Mouse (Mus musculus): ENCODE results near the gene Nfkbil1.

The Nfkbil1 gene

GRCm38 (mm10) chr17:35235614-35236389 lies at the start of gene Nfkbil1:
Gene Nfkbil1, minus strand, starts transcription at chr17:35235792.
- peak; percentile 93 for DNase-seq (ENCODE audit: low read depth, low spot score)

- DNase-seq (ENCODE audit: low read depth, low spot score), result no peak
Measured at GRCm38 (mm10) chr17:35280276-35280675, 44.7 kb upstream of the Nfkbil1 start.

- no peak for DNase-seq (ENCODE audit: low read depth, low spot score)
Measured at GRCm38 (mm10) chr17:35278957-35279688, 43.5 kb upstream of the Nfkbil1 start.

GRCm38 (mm10) chr17:35278049-35278448 lies 42.5 kb upstream of the Nfkbil1 start:
- no peak for DNase-seq (ENCODE audit: low read depth, low spot score)

- no peak for DNase-seq (ENCODE audit: low read depth, low spot score)
Measured at GRCm38 (mm10) chr17:35276304-35276864, 40.8 kb upstream of the Nfkbil1 start.

GRCm38 (mm10) chr17:35274770-35275169 lies 39.2 kb upstream of the Nfkbil1 start:
- DNase-seq (ENCODE audit: low read depth, low spot score), result peak; percentile 86

- no peak for DNase-seq (ENCODE audit: low read depth, low spot score)
Measured at GRCm38 (mm10) chr17:35272249-35272648, 36.7 kb upstream of the Nfkbil1 start.

GRCm38 (mm10) chr17:35269653-35270347 lies 34.2 kb upstream of the Nfkbil1 start:
- DNase-seq (ENCODE audit: low read depth, low spot score), result peak; percentile 74

GRCm38 (mm10) chr17:35267399-35268086 lies 32.0 kb upstream of the Nfkbil1 start:
- no peak for DNase-seq (ENCODE audit: low read depth, low spot score)

GRCm38 (mm10) chr17:35263523-35263883 lies 27.9 kb upstream of the Nfkbil1 start:
- DNase-seq (ENCODE audit: low read depth, low spot score), result peak; percentile 64

- peak; percentile 98 for DNase-seq (ENCODE audit: low read depth, low spot score)
Measured at GRCm38 (mm10) chr17:35262664-35263522, 27.3 kb upstream of the Nfkbil1 start, which contains the start of gene H2-D1. Gene H2-D1, plus strand, starts transcription at chr17:35262730.

GRCm38 (mm10) chr17:35261651-35262050 lies 26.1 kb upstream of the Nfkbil1 start:
- no peak for DNase-seq (ENCODE audit: low read depth, low spot score)

- no peak for DNase-seq (ENCODE audit: low read depth, low spot score)
Measured at GRCm38 (mm10) chr17:35259621-35260020, 24.0 kb upstream of the Nfkbil1 start.

GRCm38 (mm10) chr17:35258492-35259478 lies 23.2 kb upstream of the Nfkbil1 start:
- DNase-seq (ENCODE audit: low read depth, low spot score), result peak; percentile 86

GRCm38 (mm10) chr17:35257824-35258491 lies 22.4 kb upstream of the Nfkbil1 start:
- peak; percentile 94 for DNase-seq (ENCODE audit: low read depth, low spot score)

GRCm38 (mm10) chr17:35257378-35257777 lies 21.8 kb upstream of the Nfkbil1 start:
- DNase-seq (ENCODE audit: low read depth, low spot score), result no peak

- no peak for DNase-seq (ENCODE audit: low read depth, low spot score)
Measured at GRCm38 (mm10) chr17:35255704-35256103, 20.1 kb upstream of the Nfkbil1 start.

GRCm38 (mm10) chr17:35255301-35255700 lies 19.7 kb upstream of the Nfkbil1 start:
- no peak for DNase-seq (ENCODE audit: low read depth, low spot score)

All from CD4-positive, CD25-positive, alpha-beta regulatory T cell, adult 2 months (primary cell).